ENCODE assay signal across 20 mouse cellular contexts in genomic region chr1:118625461-118625860, GRCm38 (mm10). TPM values are rescaled to one million over a fixed set of nuclear protein-coding genes. Genes with fewer than 3 reads are reported as not detected.
DNase-seq lines count a peak whose midpoint lies in the region; ATAC-seq and TF ChIP-seq lines count a peak whose summit lies in the region.
"Had no signal": no experiment of that assay in that cellular context is flagged by ENCODE, and none has a peak within 500 bp of the region (broad histone marks: within the 10 kb centered on the region; RNA-seq: fewer than 3 reads in every experiment).

No protein-coding gene starts in this region.

- H3K4me2 ChIP-seq in lung, postnatal 0 days (replicated peaks; ENCODE audit: low read depth, low read length): no peak overlapping the region
- H3K4me2 ChIP-seq: embryonic facial prominence, embryonic 12.5 days; forebrain, embryonic 13.5 days; forebrain, embryonic 15.5 days had no signal

- peak; percentile 65; the same call in 1 of the 2 replicates for TF ChIP-seq EP300 in ES-Bruce4 (IDR thresholded peaks at IDR 0.05; ENCODE audit: insufficient read depth, low read depth, low read length)
- TF ChIP-seq EP300 in lung, postnatal 0 days (IDR thresholded peaks at IDR 0.05): no peak

- ATAC-seq in lung, postnatal 0 days: no peak
- ATAC-seq: forebrain, embryonic 13.5 days; forebrain, embryonic 15.5 days; forebrain, postnatal 0 days had no signal

- H3K27me3 ChIP-seq in ES-Bruce4 (ENCODE audit: control insufficient read depth, insufficient read depth, low read length, poor library complexity, severe bottlenecking): no peaks in the 10 kb centered on the region
- peaks cover 62% of the 10 kb centered on the region for H3K27me3 ChIP-seq in limb, embryonic 10.5 days (ENCODE audit: low read depth, poor library complexity, severe bottlenecking)
- H3K27me3 ChIP-seq in lung, postnatal 0 days (replicated peaks; ENCODE audit: insufficient read depth, low read length): peaks cover 8% of the 10 kb centered on the region; the same call in 1 of the 2 replicates

- no peaks in the 10 kb centered on the region for H3K9me3 ChIP-seq in ES-Bruce4 (replicated peaks; ENCODE audit: control insufficient read depth, insufficient read depth, low read length, poor library complexity, severe bottlenecking)
- H3K9me3 ChIP-seq in ES-E14 (ENCODE audit: control insufficient read depth, insufficient read depth, low read depth, low read length): no peaks in the 10 kb centered on the region
- H3K9me3 ChIP-seq in limb, embryonic 10.5 days (replicated peaks): no peaks in the 10 kb centered on the region
- no peaks in the 10 kb centered on the region for H3K9me3 ChIP-seq in lung, postnatal 0 days (ENCODE audit: low read length)
- H3K9me3 ChIP-seq: embryonic facial prominence, embryonic 10.5 days; embryonic facial prominence, embryonic 12.5 days; forebrain, embryonic 13.5 days; forebrain, embryonic 15.5 days had no signal

- H3K4me3 ChIP-seq in ES-Bruce4 (ENCODE audit: low read depth, low read length) (no peak overlapping the region), ES-E14 (ENCODE audit: insufficient read depth in 1 of 2, low read depth in 1 of 2, low read length in 2 of 2, poor library complexity in 1 of 2, severe bottlenecking in 1 of 2) (no peak overlapping the region)
- no peak overlapping the region for H3K4me3 ChIP-seq in limb, embryonic 10.5 days
- no peak overlapping the region for H3K4me3 ChIP-seq in lung, postnatal 0 days (ENCODE audit: low read depth, low read length)
- H3K4me3 ChIP-seq: embryonic facial prominence, embryonic 10.5 days; embryonic facial prominence, embryonic 12.5 days; forebrain, embryonic 13.5 days; forebrain, embryonic 15.5 days had no signal

- no peak for TF ChIP-seq POLR2A in ES-Bruce4 (IDR thresholded peaks at IDR 0.05; ENCODE audit: insufficient read depth, low read length)

- DNase-seq in ES-E14 (ENCODE audit: low read depth, low spot score): peak; percentile 74
- DNase-seq in ZHBTc4 (ENCODE audit: low read depth, low spot score): peak; percentile 89
- no peak for DNase-seq in limb, embryonic 10.5 days (ENCODE audit: low spot score)
- no peak for DNase-seq in lung, postnatal 0 days (ENCODE audit: low spot score)
- DNase-seq in adrenal gland, adult 18-20 months (ENCODE audit: low spot score in 2 of 2): no peak
- DNase-seq: adrenal gland, adult 8-10 months; adrenal gland, postnatal 14 days; adrenal gland, postnatal 36 days; cerebellum, adult 11-12 months; cerebellum, adult 2 months; cerebellum, adult 9-10 months; cerebellum, postnatal 10 days; cerebellum, postnatal 25 days; forebrain, postnatal 0 days had no signal

- H3K4me1 ChIP-seq in ES-Bruce4 (ENCODE audit: control insufficient read depth, insufficient read depth, low read length) (peaks cover 9% of the 10 kb centered on the region), ES-E14 (ENCODE audit: control insufficient read depth in 2 of 2, insufficient read depth in 2 of 2, low read length in 2 of 2, poor library complexity in 1 of 2) (peaks cover 6 to 21% of the 10 kb centered on the region in 2 experiments; a peak in 2 of 4 replicates)
- peaks cover 13% of the 10 kb centered on the region for H3K4me1 ChIP-seq in limb, embryonic 10.5 days
- H3K4me1 ChIP-seq in lung, postnatal 0 days (ENCODE audit: insufficient read depth, low read depth, low read length): no peaks in the 10 kb centered on the region

- H3K9ac ChIP-seq in ES-Bruce4 (ENCODE audit: low read depth, poor library complexity, severe bottlenecking) (no peak overlapping the region), ES-E14 (ENCODE audit: insufficient read depth, low read depth, low read length, poor library complexity, severe bottlenecking) (no peak overlapping the region)
- no peak overlapping the region for H3K9ac ChIP-seq in lung, postnatal 0 days (replicated peaks; ENCODE audit: low read depth)
- H3K9ac ChIP-seq: embryonic facial prominence, embryonic 12.5 days; forebrain, embryonic 13.5 days; forebrain, embryonic 15.5 days; forebrain, postnatal 0 days had no signal

- no peak for TF ChIP-seq CTCF in ES-Bruce4 (IDR thresholded peaks at IDR 0.05; ENCODE audit: low read depth, low read length)
- TF ChIP-seq CTCF in lung, postnatal 0 days (IDR thresholded peaks at IDR 0.05): no peak

- 47% methylated on average over 6 of the region's 6 CpGs for WGBS in limb, embryonic 10.5 days
- WGBS in lung, postnatal 0 days: 41% methylated on average over 6 of the region's 6 CpGs

- peak overlapping the region; percentile 52; the same call in 1 of the 2 replicates for H3K27ac ChIP-seq in ES-Bruce4 (ENCODE audit: insufficient read depth, low read length)
- H3K27ac ChIP-seq in ES-E14 (ENCODE audit: insufficient read depth, low read depth, low read length, poor library complexity, severe bottlenecking): peak overlapping the region; percentile 63; the same call in 1 of the 2 replicates
- H3K27ac ChIP-seq in limb, embryonic 10.5 days: no peak overlapping the region
- no peak overlapping the region for H3K27ac ChIP-seq in lung, postnatal 0 days (ENCODE audit: low read length)
- H3K27ac ChIP-seq: embryonic facial prominence, embryonic 10.5 days; embryonic facial prominence, embryonic 12.5 days; forebrain, embryonic 13.5 days; forebrain, embryonic 15.5 days had no signal

- in situ Hi-C loops in ES-E14 (cut with MboI; ENCODE audit: low sequenced_read_pairs in 2 of 2, unreplicated experiment in 2 of 2): loop anchor here in 1 of 2 experiments (25.0 kb wide), 1 partner anchor 437 kb away; the partner anchor contains the start of gene Gli2

- H3K36me3 ChIP-seq in ES-Bruce4 (ENCODE audit: control insufficient read depth, insufficient read depth, low read length, poor library complexity, severe bottlenecking) (no peaks in the 10 kb centered on the region), ES-E14 (ENCODE audit: control insufficient read depth, insufficient read depth, low read length, poor library complexity, severe bottlenecking) (no peaks in the 10 kb centered on the region)
- no peaks in the 10 kb centered on the region for H3K36me3 ChIP-seq in limb, embryonic 10.5 days
- no peaks in the 10 kb centered on the region for H3K36me3 ChIP-seq in lung, postnatal 0 days (ENCODE audit: insufficient read depth, low read length)
- H3K36me3 ChIP-seq: embryonic facial prominence, embryonic 10.5 days; embryonic facial prominence, embryonic 12.5 days; forebrain, embryonic 15.5 days had no signal

TF ChIP-seq in ES-E14, 5 proteins besides CTCF, POLR2A, EP300 and RAD21:
- TF ChIP-seq CHD2 (IDR thresholded peaks at IDR 0.05; ENCODE audit: low read depth, low read length): 0 out of 2 replicates have a peak, but pooled peaks have one; percentile 20
- TF ChIP-seq MAFK (IDR thresholded peaks at IDR 0.05; ENCODE audit: insufficient read depth, low read depth, low read length): no peak
- TF ChIP-seq ZNF384 (IDR thresholded peaks at IDR 0.05; ENCODE audit: low read depth, low read length): no peak

RNA-seq across cellular contexts. Expression of gene Tfcp2l1, which starts 2.3 kb away (rescaled TPM):
- polyA plus RNA-seq in ES-Bruce4 (2011; ENCODE audit: insufficient read depth, insufficient read length, low read depth, missing spikeins): 110 and 113 TPM in 2 replicates
- total RNA-seq in ES-E14 (2012; rRNA removed): 36.0 and 42.3 TPM in 2 replicates
- 0.15 and 0.25 TPM in 2 replicates for polyA plus RNA-seq in limb, embryonic 10.5 days (2016; fragmentation: Nextera tagmentation; extraction: Ambion mirVana)
- 12.1 and 14.5 TPM in 2 replicates for polyA plus RNA-seq in lung, postnatal 0 days (2015; fragmentation: Nextera tagmentation; extraction: Ambion mirVana)
- 1 to 10 TPM in 1 of 2 experiments, under 1 TPM in 1; 0.76 to 1.0 TPM for total RNA-seq in adrenal gland, adult 18-20 months (2021)
- total RNA-seq: MEL had no signal

Comparison
In these comparisons a context has a peak if more than half of its experiments do, and no peak if none do; other contexts are left out.
1. H3K27ac ChIP-seq: peak in ES-Bruce4 (single experiment) and ES-E14 (single experiment); none in limb, embryonic 10.5 days (single experiment) and lung, postnatal 0 days (single experiment).
2. DNase-seq: peak in ES-E14 (single experiment) and ZHBTc4 (single experiment); none in limb, embryonic 10.5 days (single experiment), lung, postnatal 0 days (single experiment) and adrenal gland, adult 18-20 months (0 of 2).
3. RNA of gene Tfcp2l1, which starts 2.3 kb away (polyA plus RNA-seq): 110 to 113 TPM in ES-Bruce4 and 12.1 to 14.5 TPM in lung, postnatal 0 days; 0.15 to 0.25 TPM in limb, embryonic 10.5 days; every median in the first group is over 10 times any median in the second.